Mouse (Mus musculus) layer of hippocampus, adult 2 months (tissue): ENCODE measurements at regions not wholly inside any gene's neighbourhood (a gene's known extent, or its start where the extent isn't known, plus 50 kb on each side); places are given as distances from the start of the nearest gene placed in this dataset.

ENCODE experiments used
- DNase-seq, 2 experiments: peaks; one replicate each; pipeline ENCODE4 v3.0.0; 2022; ENCODE audit warnings: low spot score in 2 of 2
- H3K27ac ChIP-seq: fragments of 200-600 bp; 2 replicates; pipeline ENCODE4 v1.8.1; 2022
- H3K4me3 ChIP-seq: fragments of 200-600 bp; 2 replicates; pipeline ENCODE4 v1.8.1; 2022; ENCODE audit warnings: mild to moderate bottlenecking
- CTCF ChIP-seq: fragments of 200-600 bp; conservative IDR thresholded peaks from 2 replicates; pipeline ENCODE4 v1.8.1; 2022; ENCODE audit warnings: antibody characterized with exemption, mild to moderate bottlenecking, moderate library complexity

- no peak for TF ChIP-seq CTCF
- Histone ChIP-seq H3K27ac (no peak overlapping the region), H3K4me3 (no peak overlapping the region)
- DNase-seq = no peak
Observed at GRCm38 (mm10) chr3:52853126-52853525, 163.9 kb downstream of the Cog6 start.

GRCm38 (mm10) chr3:52845166-52845565 lies 171.9 kb downstream of the Cog6 start:
- no peak for DNase-seq
- TF ChIP-seq CTCF = no peak
- no peak overlapping the region for H3K4me3 ChIP-seq
- H3K27ac ChIP-seq = no peak overlapping the region

- Histone ChIP-seq H3K4me3 (no peak overlapping the region), H3K27ac (no peak overlapping the region)
- peak; percentile 92 for TF ChIP-seq CTCF
- DNase-seq = peak; percentile 56 to 93
Observed at GRCm38 (mm10) chr3:52843998-52844397, 173.0 kb downstream of the Cog6 start.

GRCm38 (mm10) chr3:52842866-52843425 lies 174.1 kb downstream of the Cog6 start:
- TF ChIP-seq CTCF = no peak
- Histone ChIP-seq H3K4me3 (no peak overlapping the region), H3K27ac (no peak overlapping the region)
- DNase-seq = no peak

GRCm38 (mm10) chr3:52840160-52840953 lies 176.7 kb downstream of the Cog6 start:
- H3K4me3 ChIP-seq = no peak overlapping the region
- DNase-seq = no peak
- no peak for TF ChIP-seq CTCF
- H3K27ac ChIP-seq = no peak overlapping the region

- TF ChIP-seq CTCF = no peak
- H3K27ac ChIP-seq = no peak overlapping the region
- no peak overlapping the region for H3K4me3 ChIP-seq
- DNase-seq = no peak
Observed at GRCm38 (mm10) chr3:52838020-52838419, 179.0 kb downstream of the Cog6 start.

- TF ChIP-seq CTCF = no peak
- peak in 1 of 2 experiments; percentile 3 for DNase-seq
- Histone ChIP-seq H3K4me3 (no peak overlapping the region), H3K27ac (no peak overlapping the region)
Observed at GRCm38 (mm10) chr3:52837527-52837926, 179.5 kb downstream of the Cog6 start.

- no peak overlapping the region for H3K4me3 ChIP-seq
- TF ChIP-seq CTCF = no peak
- H3K27ac ChIP-seq = no peak overlapping the region
- DNase-seq = no peak
Observed at GRCm38 (mm10) chr3:52836780-52837179, 180.3 kb downstream of the Cog6 start.

- no peak overlapping the region for H3K27ac ChIP-seq
- TF ChIP-seq CTCF = no peak
- DNase-seq = no peak
Observed at GRCm38 (mm10) chr3:52832421-52832820, 184.6 kb downstream of the Cog6 start.

GRCm38 (mm10) chr3:52831986-52832385 lies 185.1 kb downstream of the Cog6 start:
- no peak for TF ChIP-seq CTCF
- Histone ChIP-seq H3K4me3 (no peak overlapping the region), H3K27ac (no peak overlapping the region)
- no peak for DNase-seq

More at GRCm38 (mm10) chr3:52832421-52832820, 184.6 kb downstream of the Cog6 start:
- H3K4me3 ChIP-seq = no peak overlapping the region

- no peak for TF ChIP-seq CTCF
- no peak overlapping the region for H3K4me3 ChIP-seq
- no peak overlapping the region for H3K27ac ChIP-seq
- DNase-seq = no peak
Observed at GRCm38 (mm10) chr3:52830101-52830500, 186.9 kb downstream of the Cog6 start.

GRCm38 (mm10) chr3:52829069-52829468 lies 188.0 kb downstream of the Cog6 start:
- Histone ChIP-seq H3K27ac (no peak overlapping the region), H3K4me3 (no peak overlapping the region)
- TF ChIP-seq CTCF = no peak
- DNase-seq = no peak

- Histone ChIP-seq H3K27ac (no peak overlapping the region), H3K4me3 (no peak overlapping the region)
- no peak for DNase-seq
- no peak for TF ChIP-seq CTCF
Observed at GRCm38 (mm10) chr3:52828473-52828872, 188.6 kb downstream of the Cog6 start.

- Histone ChIP-seq H3K4me3 (no peak overlapping the region), H3K27ac (no peak overlapping the region)
- DNase-seq = no peak
- no peak for TF ChIP-seq CTCF
Observed at GRCm38 (mm10) chr3:52822848-52823247, 194.2 kb downstream of the Cog6 start.
